Comparison of ENCODE assay signal across 10 mouse cellular contexts in the genomic region with DNA sequence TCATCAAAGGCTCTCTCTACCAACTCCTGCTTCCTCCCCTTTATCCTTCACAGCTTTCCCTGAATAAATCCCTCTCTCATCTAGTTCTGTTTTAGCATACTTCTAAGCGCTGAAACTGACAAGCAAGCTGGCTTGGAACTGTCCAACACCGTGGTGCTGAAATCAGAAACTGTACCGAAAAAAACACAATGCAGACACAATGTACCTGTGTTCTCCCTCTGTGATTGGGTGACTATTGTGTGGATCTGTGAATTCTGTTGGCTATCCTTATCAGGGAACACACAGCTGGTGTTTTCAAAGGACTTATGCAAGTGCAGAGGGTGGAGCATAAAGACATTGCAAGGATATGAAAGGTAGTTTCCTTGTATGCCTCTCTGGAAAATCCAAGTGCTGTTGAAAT. TPM values are rescaled to one million over a fixed set of nuclear protein-coding genes. Genes with fewer than 3 reads are reported as not detected.
DNase-seq lines count a peak whose midpoint lies in the region.
"Had no signal": no experiment of that assay in that cellular context is flagged by ENCODE, and none has a peak within 500 bp of the region (broad histone marks: within the 10 kb centered on the region; RNA-seq: fewer than 3 reads in every experiment).

No protein-coding gene starts in this region.

- no peak overlapping the region for H3K4me3 ChIP-seq in embryonic facial prominence, embryonic 10.5 days
- H3K4me3 ChIP-seq: embryonic facial prominence, embryonic 13.5 days had no signal

- 5% methylated on average over 3 of the region's 3 CpGs for WGBS in embryonic facial prominence, embryonic 10.5 days

- no peaks in the 10 kb centered on the region for H3K9me3 ChIP-seq in embryonic facial prominence, embryonic 10.5 days
- H3K9me3 ChIP-seq: embryonic facial prominence, embryonic 13.5 days had no signal

- H3K27ac ChIP-seq in embryonic facial prominence, embryonic 10.5 days (replicated peaks), result no peak overlapping the region
- H3K27ac ChIP-seq: embryonic facial prominence, embryonic 13.5 days; macrophage had no signal

- H3K36me3 ChIP-seq in embryonic facial prominence, embryonic 10.5 days (replicated peaks), result no peaks in the 10 kb centered on the region
- H3K36me3 ChIP-seq in splenic B cell, adult 2 months (ENCODE audit: control insufficient read depth, insufficient read depth, low read length, poor library complexity, severe bottlenecking), result no peaks in the 10 kb centered on the region
- H3K36me3 ChIP-seq: embryonic facial prominence, embryonic 13.5 days had no signal

- no peaks in the 10 kb centered on the region for H3K4me1 ChIP-seq in embryonic facial prominence, embryonic 10.5 days
- H3K4me1 ChIP-seq: embryonic facial prominence, embryonic 13.5 days had no signal

- no peaks in the 10 kb centered on the region for H3K27me3 ChIP-seq in embryonic facial prominence, embryonic 10.5 days (replicated peaks; ENCODE audit: low read depth, poor library complexity, severe bottlenecking)
- no peaks in the 10 kb centered on the region for H3K27me3 ChIP-seq in splenic B cell, adult 2 months (ENCODE audit: control insufficient read depth, insufficient read depth, low read length, poor library complexity, severe bottlenecking)
- H3K27me3 ChIP-seq: embryonic facial prominence, embryonic 13.5 days had no signal

- DNase-seq in gastrocnemius, postnatal 10 days, result peak; percentile 23
- no peak for DNase-seq in gastrocnemius, adult 18-20 months (ENCODE audit: low spot score)
- peak; percentile 66 for DNase-seq in testis, postnatal 10 days (ENCODE audit: low spot score)
- DNase-seq in testis, postnatal 14 days (ENCODE audit: low spot score), result no peak
- peak; percentile 61 for DNase-seq in embryonic facial prominence, embryonic 10.5 days (ENCODE audit: low spot score)
- DNase-seq in splenic B cell, adult 2 months (ENCODE audit: low read depth, low spot score), result peak; percentile 2
- DNase-seq in layer of hippocampus, adult 18-20 months (ENCODE audit: low spot score in 2 of 2), result no peak
- DNase-seq in natural killer cell, adult 2 months (ENCODE audit: low spot score in 2 of 2), result no peak

RNA-seq across cellular contexts. Expression of gene Topaz1, which starts 45.3 kb away (rescaled TPM):
- total RNA-seq in gastrocnemius, postnatal 10 days (2021), result not detected
- not detected for total RNA-seq in gastrocnemius, adult 18-20 months (2021)
- polyA plus RNA-seq in embryonic facial prominence, embryonic 10.5 days (2016; fragmentation: Nextera tagmentation; extraction: Ambion mirVana), result not detected in 2 replicates
- not detected for total RNA-seq in layer of hippocampus, adult 18-20 months (2021)
- polyA plus RNA-seq: macrophage had no signal

Comparison
In these comparisons a context has a peak if more than half of its experiments do, and no peak if none do; other contexts are left out.
1. DNase-seq: peak in gastrocnemius, postnatal 10 days (single experiment), testis, postnatal 10 days (single experiment), embryonic facial prominence, embryonic 10.5 days (single experiment) and splenic B cell, adult 2 months (single experiment); none in gastrocnemius, adult 18-20 months (single experiment), testis, postnatal 14 days (single experiment), layer of hippocampus, adult 18-20 months (0 of 2) and natural killer cell, adult 2 months (0 of 2).